Mouse (Mus musculus): ENCODE measurements around the gene Brinp1. TPM values are rescaled to one million over a fixed set of nuclear protein-coding genes. Genes with fewer than 3 reads are reported as not detected.
A peak's percentile ranks its signal among the peaks of the same experiment; 100 is the strongest.

The Brinp1 gene
- total and polyA plus RNA-seq, 2 experiments from 2014 or later, result 56.4 to 74.6 TPM

- no peak overlapping the region for H3K4me3 ChIP-seq (ENCODE audit: low read depth, low read length)
- no peaks in the 10 kb centered on the region for H3K4me1 ChIP-seq (ENCODE audit: insufficient read depth)
- no peak for TF ChIP-seq CTCF (IDR thresholded peaks at IDR 0.05; ENCODE audit: low read depth)
- H3K36me3 ChIP-seq (ENCODE audit: insufficient read depth), result no peaks in the 10 kb centered on the region
- H3K9ac ChIP-seq, result no peak overlapping the region
- DNase-seq (no peak), ATAC-seq (no peak)
- 58% methylated on average over 3 of the region's 3 CpGs for WGBS
- no peaks in the 10 kb centered on the region for H3K9me3 ChIP-seq (ENCODE audit: low read length)
- H3K27ac ChIP-seq (ENCODE audit: low read depth, low read length), result no peak overlapping the region
- no peaks in the 10 kb centered on the region for H3K27me3 ChIP-seq (ENCODE audit: insufficient read depth, low read length)
- no peak overlapping the region for H3K4me2 ChIP-seq (ENCODE audit: low read depth)
Measured at GRCm38 (mm10) chr4:68930022-68930421, 24.2 kb downstream of the Brinp1 start.

GRCm38 (mm10) chr4:68926091-68926490 lies 28.1 kb downstream of the Brinp1 start:
- no peak for TF ChIP-seq CTCF (IDR thresholded peaks at IDR 0.05; ENCODE audit: low read depth)
- no peak overlapping the region for H3K4me3 ChIP-seq (ENCODE audit: low read depth, low read length)
- no peaks in the 10 kb centered on the region for H3K4me1 ChIP-seq (ENCODE audit: insufficient read depth)
- no peaks in the 10 kb centered on the region for H3K9me3 ChIP-seq (ENCODE audit: low read length)
- no peak overlapping the region for H3K4me2 ChIP-seq (ENCODE audit: low read depth)
- H3K36me3 ChIP-seq (ENCODE audit: insufficient read depth), result no peaks in the 10 kb centered on the region
- 46% methylated on average over 2 of the region's 2 CpGs for WGBS
- H3K27me3 ChIP-seq (ENCODE audit: insufficient read depth, low read length), result no peaks in the 10 kb centered on the region
- DNase-seq, result no peak
- no peak overlapping the region for H3K9ac ChIP-seq
- no peak overlapping the region for H3K27ac ChIP-seq (ENCODE audit: low read depth, low read length)
- no peak for ATAC-seq

GRCm38 (mm10) chr4:68922944-68923343 lies 31.3 kb downstream of the Brinp1 start:
- H3K27me3 ChIP-seq (ENCODE audit: insufficient read depth, low read length), result no peaks in the 10 kb centered on the region
- no peak overlapping the region for H3K9ac ChIP-seq
- no peaks in the 10 kb centered on the region for H3K4me1 ChIP-seq (ENCODE audit: insufficient read depth)
- no peak overlapping the region for H3K4me2 ChIP-seq (ENCODE audit: low read depth)
- 68% methylated on average over 1 of the region's 1 CpGs for WGBS
- H3K27ac ChIP-seq (ENCODE audit: low read depth, low read length), result no peak overlapping the region
- no peaks in the 10 kb centered on the region for H3K36me3 ChIP-seq (ENCODE audit: insufficient read depth)
- no peak overlapping the region for H3K4me3 ChIP-seq (ENCODE audit: low read depth, low read length)
- no peak for TF ChIP-seq CTCF (IDR thresholded peaks at IDR 0.05; ENCODE audit: low read depth)
- H3K9me3 ChIP-seq (ENCODE audit: low read length), result no peaks in the 10 kb centered on the region
- DNase-seq (no peak), ATAC-seq (no peak)

GRCm38 (mm10) chr4:68922504-68922903 lies 31.7 kb downstream of the Brinp1 start:
- H3K4me2 ChIP-seq (ENCODE audit: low read depth), result no peak overlapping the region
- ATAC-seq, result no peak
- WGBS, result 90% methylated on average over 1 of the region's 1 CpGs
- no peaks in the 10 kb centered on the region for H3K4me1 ChIP-seq (ENCODE audit: insufficient read depth)
- TF ChIP-seq CTCF (IDR thresholded peaks at IDR 0.05; ENCODE audit: low read depth), result no peak
- no peak overlapping the region for H3K9ac ChIP-seq
- H3K4me3 ChIP-seq (ENCODE audit: low read depth, low read length), result no peak overlapping the region
- H3K27ac ChIP-seq (ENCODE audit: low read depth, low read length), result no peak overlapping the region
- no peaks in the 10 kb centered on the region for H3K9me3 ChIP-seq (ENCODE audit: low read length)
- DNase-seq, result no peak
- no peaks in the 10 kb centered on the region for H3K36me3 ChIP-seq (ENCODE audit: insufficient read depth)
- H3K27me3 ChIP-seq (ENCODE audit: insufficient read depth, low read length), result no peaks in the 10 kb centered on the region

GRCm38 (mm10) chr4:68920127-68920526 lies 34.1 kb downstream of the Brinp1 start:
- H3K9me3 ChIP-seq (ENCODE audit: low read length), result no peaks in the 10 kb centered on the region
- DNase-seq (no peak), ATAC-seq (no peak)
- no peak overlapping the region for H3K27ac ChIP-seq (ENCODE audit: low read depth, low read length)
- H3K36me3 ChIP-seq (ENCODE audit: insufficient read depth), result no peaks in the 10 kb centered on the region
- no peak overlapping the region for H3K4me2 ChIP-seq (ENCODE audit: low read depth)
- no peaks in the 10 kb centered on the region for H3K4me1 ChIP-seq (ENCODE audit: insufficient read depth)
- no peak for TF ChIP-seq CTCF (IDR thresholded peaks at IDR 0.05; ENCODE audit: low read depth)
- H3K4me3 ChIP-seq (ENCODE audit: low read depth, low read length), result no peak overlapping the region
- 56% methylated on average over 3 of the region's 3 CpGs for WGBS
- H3K27me3 ChIP-seq (ENCODE audit: insufficient read depth, low read length), result no peaks in the 10 kb centered on the region
- no peak overlapping the region for H3K9ac ChIP-seq

GRCm38 (mm10) chr4:68910942-68911341 lies 43.3 kb downstream of the Brinp1 start:
- no peak for ATAC-seq
- 56% methylated on average over 3 of the region's 3 CpGs for WGBS
- TF ChIP-seq CTCF (IDR thresholded peaks at IDR 0.05; ENCODE audit: low read depth), result no peak

GRCm38 (mm10) chr4:68906417-68907210 lies 47.6 kb downstream of the Brinp1 start:
- ATAC-seq (peak; percentile 96), DNase-seq (peak; percentile 62)
- no peak overlapping the region for H3K9ac ChIP-seq
- peak; percentile 12; the same call in 1 of the 2 replicates for TF ChIP-seq CTCF (IDR thresholded peaks at IDR 0.05; ENCODE audit: low read depth)
- H3K36me3 ChIP-seq (ENCODE audit: insufficient read depth), result no peaks in the 10 kb centered on the region
- 0 out of 2 replicates have a peak overlapping the region, but pooled peaks have one; percentile 11 for H3K4me3 ChIP-seq (ENCODE audit: low read depth, low read length)
- no peaks in the 10 kb centered on the region for H3K4me1 ChIP-seq (ENCODE audit: insufficient read depth)
- WGBS, result 30% methylated on average over 11 of the region's 11 CpGs
- no peaks in the 10 kb centered on the region for H3K27me3 ChIP-seq (ENCODE audit: insufficient read depth, low read length)
- H3K9me3 ChIP-seq (ENCODE audit: low read length), result no peaks in the 10 kb centered on the region
- H3K27ac ChIP-seq (ENCODE audit: low read depth, low read length), result no peak overlapping the region
- peak overlapping the region; percentile 37 for H3K4me2 ChIP-seq (ENCODE audit: low read depth)

More at GRCm38 (mm10) chr4:68910942-68911341, 43.3 kb downstream of the Brinp1 start:
- H3K4me3 ChIP-seq (ENCODE audit: low read depth, low read length), result no peak overlapping the region
- no peaks in the 10 kb centered on the region for H3K4me1 ChIP-seq (ENCODE audit: insufficient read depth)
- H3K4me2 ChIP-seq (ENCODE audit: low read depth), result no peak overlapping the region
- H3K36me3 ChIP-seq (ENCODE audit: insufficient read depth), result no peaks in the 10 kb centered on the region
- H3K9me3 ChIP-seq (ENCODE audit: low read length), result no peaks in the 10 kb centered on the region
- DNase-seq, result no peak
- H3K9ac ChIP-seq, result no peak overlapping the region
- no peaks in the 10 kb centered on the region for H3K27me3 ChIP-seq (ENCODE audit: insufficient read depth, low read length)
- H3K27ac ChIP-seq (ENCODE audit: low read depth, low read length), result no peak overlapping the region
